Mouse (Mus musculus) right cerebral cortex, postnatal 14 days (tissue): Measurements from ENCODE around the gene Lclat1.

Experiments
- DNase-seq: peaks from one replicate; pipeline ENCODE4 v3.0.0; 2022

The Lclat1 gene

GRCm38 (mm10) chr17:73107158-73108157 lies at the start of gene Lclat1:
Lclat1 (plus strand) TSS chr17:73107985.
- peak; percentile 95 for DNase-seq

DNA sequence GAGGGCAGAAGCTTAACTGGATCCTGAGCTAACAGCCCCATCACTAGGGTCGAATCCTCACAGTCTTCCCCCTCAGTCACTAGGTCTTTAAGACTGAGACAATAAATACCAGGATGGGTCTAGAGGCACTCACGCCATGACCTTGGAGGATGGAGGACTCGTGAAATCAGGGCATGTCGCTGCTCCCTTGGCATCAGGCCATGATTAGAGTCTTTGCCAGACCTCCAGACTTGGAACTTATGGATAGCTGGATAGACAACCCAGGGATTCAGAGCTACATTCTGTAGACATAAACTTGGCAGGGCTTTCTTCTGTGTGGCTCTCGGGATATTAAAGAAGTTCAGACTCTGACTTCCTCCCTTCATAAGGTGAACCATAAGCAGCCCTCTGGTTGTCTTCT lies 49.5 kb upstream of the Lclat1 start:
- DNase-seq, result no peak

GRCm38 (mm10) chr17:73060224-73060896 lies 47.4 kb upstream of the Lclat1 start:
- no peak for DNase-seq

DNA sequence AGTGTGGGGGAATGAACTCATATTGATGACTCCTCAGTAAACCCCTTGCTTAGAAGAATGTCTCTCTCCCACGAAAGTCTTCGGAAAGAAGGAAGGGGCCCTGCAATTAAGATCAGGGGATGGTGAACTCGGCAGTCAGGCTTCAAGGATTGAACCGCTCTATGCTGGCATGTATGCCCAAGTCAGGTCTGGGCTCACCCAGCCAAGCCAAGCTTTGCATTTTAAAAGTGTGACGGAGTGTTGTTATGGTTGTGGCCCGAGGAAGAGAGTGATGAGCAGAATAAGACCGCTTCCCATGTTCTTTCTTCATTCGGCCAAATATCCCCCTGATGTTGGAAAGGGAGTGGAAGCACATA lies 46.9 kb upstream of the Lclat1 start:
- DNase-seq, result no peak

- DNase-seq, result no peak
These were observed 45.1 kb upstream of the Lclat1 start for GRCm38 (mm10) chr17:73062701-73063100.

DNA sequence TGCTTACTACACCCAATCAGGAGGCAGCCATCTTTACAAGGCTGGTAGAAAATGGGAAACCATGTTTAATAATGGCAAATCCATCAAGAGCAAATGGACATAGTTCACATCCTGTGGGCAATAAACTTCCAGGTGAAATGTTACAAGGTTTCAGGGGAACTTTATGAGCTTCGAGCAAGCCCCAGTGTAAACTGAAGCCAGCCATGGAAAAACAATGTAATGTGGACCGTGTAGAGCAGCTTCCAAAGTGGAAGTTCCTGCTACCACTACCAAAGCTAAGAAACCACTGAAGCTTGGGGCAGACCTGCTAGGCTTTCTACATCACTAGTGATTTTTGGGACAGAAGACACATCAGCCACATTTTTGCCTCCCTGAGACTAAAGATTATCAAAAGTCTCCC lies 44.5 kb upstream of the Lclat1 start:
- DNase-seq, result no peak

DNA sequence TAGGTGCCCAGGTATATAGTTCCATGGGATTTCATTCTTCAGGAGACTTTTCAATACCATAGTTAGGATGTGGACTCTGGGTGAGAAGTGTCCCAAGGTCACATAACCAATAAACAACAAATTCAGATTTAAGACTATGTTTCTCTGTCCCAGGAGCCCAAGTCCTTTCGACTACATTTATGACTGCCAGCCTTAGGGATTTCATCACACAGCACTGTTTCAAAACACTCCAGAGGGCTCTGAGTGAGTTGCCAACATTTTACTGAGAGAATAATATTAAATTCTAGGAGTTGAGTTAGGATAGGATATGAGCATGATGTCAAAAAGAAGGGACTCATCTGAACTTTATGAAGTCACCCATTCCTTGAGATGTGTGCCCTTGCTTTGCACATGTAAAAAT lies 44.0 kb upstream of the Lclat1 start:
- DNase-seq, result no peak

- DNase-seq, result no peak
These were observed 41.2 kb upstream of the Lclat1 start for GRCm38 (mm10) chr17:73066387-73067169.

- DNase-seq, result no peak
These were observed 40.4 kb upstream of the Lclat1 start for GRCm38 (mm10) chr17:73067423-73067822.

DNA sequence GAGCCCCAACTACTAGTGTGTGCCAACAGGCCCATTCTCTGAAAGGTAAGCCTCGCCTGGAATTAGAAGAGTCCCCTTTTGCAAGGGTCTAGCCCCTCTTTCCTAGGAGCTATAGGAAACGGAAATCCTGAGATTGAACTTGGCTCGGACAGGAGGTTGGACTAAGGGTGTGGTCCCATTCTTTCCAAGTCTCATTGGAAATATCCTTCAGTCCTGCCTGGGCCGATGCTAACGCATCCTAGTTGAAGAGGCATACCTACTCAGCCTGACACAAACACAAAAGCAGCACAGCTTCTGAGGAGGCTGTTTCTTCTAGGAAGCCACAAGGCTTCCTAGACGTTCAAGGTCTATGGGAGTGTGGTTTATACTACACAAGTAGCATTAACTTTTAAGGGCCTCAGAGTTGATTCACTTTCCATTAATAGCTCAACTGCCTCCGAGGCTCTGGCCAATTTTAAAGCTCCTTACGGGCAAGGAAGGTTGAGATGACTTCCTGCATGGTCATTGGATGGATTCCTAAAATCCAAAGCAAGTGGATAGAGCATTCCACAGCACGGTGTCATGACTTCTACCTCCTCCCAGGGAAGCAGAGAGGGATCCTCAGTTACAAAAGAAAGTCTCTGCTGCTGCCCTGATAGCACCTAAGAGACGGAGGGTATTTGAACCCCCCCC lies 39.3 kb upstream of the Lclat1 start:
- no peak for DNase-seq

DNA sequence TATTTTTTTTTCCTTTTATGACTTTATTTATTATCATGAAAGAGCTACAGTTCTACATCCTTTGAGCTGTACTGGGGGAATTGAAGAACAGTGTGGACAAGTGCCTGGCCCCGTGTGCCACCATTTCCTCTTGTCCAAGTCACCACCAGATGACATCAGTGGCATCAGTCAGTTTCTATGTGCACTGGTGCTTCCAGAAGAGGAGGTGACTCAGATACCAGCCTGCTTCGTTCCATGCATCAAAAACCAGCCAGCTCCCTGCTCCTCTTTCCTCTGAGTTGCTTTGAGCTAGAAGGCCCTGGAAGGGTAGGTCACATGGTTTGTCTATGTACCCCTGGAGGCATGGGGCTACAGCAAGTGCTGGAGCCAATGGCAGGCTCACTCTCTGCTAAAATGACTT lies 37.3 kb upstream of the Lclat1 start:
- no peak for DNase-seq

DNA sequence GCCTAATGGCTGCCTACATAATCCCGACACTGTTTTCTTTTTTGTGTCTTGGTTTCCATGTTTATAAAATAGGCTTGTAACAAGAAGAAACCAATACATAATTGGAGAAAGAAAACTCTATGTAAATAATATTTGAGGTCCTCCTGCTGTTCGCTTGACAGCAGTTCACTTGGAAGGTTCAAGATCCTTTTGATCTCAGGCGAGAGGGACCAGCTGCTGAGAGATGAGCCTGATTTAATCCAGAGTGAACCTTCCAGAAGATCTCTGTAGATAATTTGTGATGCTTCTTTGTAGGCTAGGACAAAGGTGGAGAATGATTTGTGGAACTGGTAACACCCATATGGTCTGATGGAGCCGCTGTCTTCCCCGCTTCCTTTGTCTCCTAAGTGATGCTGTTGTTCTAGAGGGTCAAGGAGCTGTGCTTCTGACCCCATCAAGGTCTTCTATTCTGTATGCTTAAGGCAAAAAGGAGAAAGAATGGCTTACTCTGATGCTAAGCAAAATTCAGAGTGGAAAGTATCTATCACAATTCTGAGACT lies 36.0 kb upstream of the Lclat1 start:
- DNase-seq, result no peak

DNA sequence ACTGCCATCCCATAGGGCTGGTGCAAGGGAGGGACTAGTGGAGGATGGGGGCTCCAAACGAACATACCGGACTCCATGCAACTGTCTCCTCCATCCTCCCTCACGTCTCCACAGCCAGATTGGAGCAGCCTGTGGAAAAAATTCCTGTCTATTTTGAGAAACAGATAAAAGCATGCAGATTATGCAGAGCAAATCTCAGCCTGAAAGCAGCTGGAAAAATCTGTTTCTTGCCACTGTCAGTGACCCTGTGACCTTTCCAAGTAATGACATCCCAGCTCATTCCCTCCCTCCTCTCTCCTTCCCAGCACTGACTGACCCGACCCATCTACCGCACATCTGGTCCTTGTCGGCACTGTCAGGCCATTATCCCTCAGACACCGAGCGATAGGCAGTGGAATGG lies 35.5 kb upstream of the Lclat1 start:
- DNase-seq, result no peak

DNA sequence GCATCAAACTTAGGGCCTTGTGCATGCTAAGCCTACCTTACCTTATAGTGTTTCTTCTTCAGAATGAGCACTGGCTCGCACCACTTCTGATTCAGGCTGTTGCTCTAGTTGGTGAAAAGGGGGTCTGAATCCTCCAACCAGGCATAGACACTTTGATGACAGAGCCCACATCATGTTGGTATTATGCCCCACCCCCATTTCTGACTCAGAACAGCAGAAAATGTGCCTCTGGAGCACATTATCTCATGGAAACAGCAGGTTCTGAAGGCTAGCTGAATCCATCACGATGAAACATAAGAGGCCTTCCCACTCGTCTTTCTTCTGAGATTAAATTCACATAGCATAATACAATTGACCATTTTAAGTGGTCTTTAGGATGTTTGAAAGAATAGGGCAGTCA lies 33.2 kb upstream of the Lclat1 start:
- DNase-seq, result no peak

GRCm38 (mm10) chr17:73075238-73075890 lies 32.4 kb upstream of the Lclat1 start:
- DNase-seq, result no peak

DNA sequence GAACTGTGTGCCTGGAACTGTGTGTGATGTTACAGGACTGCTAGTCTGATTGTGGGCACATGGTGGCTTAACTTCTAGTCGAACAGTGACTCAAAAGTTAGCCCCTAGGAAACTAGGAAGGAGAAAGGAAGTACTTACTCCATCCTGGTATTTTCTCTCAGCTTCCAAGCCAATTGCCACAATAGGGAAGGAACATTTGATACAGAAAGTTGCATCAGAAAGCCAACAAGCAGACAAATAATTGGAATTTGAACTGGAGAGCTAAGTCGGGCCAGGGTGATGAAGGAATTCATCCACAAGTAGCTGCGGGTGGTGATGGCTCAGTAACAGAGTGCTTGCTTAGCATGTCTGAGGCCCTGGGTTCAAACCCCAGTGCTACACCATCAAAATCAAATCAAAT lies 30.1 kb upstream of the Lclat1 start:
- no peak for DNase-seq

DNA sequence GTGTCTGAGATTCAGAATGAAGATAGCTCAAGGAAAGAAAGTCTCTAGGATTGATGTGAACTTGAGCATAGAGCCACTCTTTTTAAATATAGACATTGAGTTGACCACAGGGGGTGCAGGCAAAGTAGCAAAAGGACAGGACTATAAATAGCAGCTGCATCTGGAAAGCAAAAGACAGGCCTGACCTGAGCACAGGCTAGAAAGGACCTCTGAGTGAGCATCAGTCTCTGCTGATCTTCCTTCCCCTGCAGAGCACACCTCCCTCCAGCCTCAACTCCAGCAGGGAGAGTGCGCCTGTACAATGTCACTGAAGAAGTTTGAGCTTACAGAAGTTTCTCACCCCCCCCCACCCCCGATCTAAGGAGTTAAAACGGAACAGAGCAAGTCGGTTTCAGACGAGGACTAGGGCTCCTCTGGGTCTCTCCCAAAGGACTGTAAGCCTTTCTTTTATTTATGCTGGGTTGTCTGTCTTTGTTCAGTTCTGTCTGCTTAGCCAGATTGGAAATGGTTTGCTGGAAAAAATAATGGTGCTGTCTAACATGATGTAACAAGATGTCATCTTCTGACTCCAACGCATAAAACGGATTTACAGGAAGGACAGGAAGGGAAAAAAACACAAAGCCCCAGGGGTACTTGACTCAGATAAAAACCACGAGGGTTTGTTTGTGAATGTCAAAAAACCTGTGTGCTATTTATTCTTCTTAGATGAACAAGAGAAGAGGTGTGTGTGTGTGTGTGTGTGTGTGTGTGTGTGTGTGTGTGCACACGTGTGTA lies 26.2 kb upstream of the Lclat1 start:
- DNase-seq, result no peak

DNA sequence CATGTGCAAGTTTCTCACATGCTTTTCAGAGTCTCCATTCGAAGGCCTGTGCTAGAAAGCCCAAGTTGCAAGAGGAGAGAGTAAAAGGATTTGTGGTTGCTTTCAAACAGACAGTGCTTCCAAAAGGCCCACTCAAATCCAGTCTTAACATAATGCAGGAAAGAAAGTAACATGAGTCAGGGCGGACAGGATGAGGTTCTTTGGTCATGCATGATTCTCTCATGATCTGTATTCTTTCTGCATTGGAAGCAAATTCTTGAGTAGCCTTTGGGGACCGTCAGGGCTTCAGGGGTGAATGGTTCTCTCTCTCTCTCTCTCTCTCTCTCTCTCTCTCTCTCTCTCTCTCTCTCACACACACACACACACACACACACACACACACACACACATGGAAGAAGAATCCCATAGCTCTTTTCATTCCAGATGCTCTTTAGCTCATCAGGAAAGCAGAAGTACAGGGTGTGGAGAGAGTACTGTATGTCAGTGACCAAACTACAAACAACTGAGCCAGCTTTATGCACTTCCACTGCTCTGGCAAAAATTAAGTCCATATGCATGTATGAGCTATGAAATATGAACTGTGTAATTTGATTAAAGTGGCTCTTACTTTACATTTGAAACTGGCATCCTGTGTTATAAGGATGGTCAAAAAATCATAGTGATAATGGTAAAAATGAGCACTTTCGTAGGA lies 25.1 kb upstream of the Lclat1 start:
- DNase-seq, result no peak

- DNase-seq, result no peak
These were observed 20.5 kb upstream of the Lclat1 start for GRCm38 (mm10) chr17:73087045-73087910.

GRCm38 (mm10) chr17:73091368-73091767 lies 16.4 kb upstream of the Lclat1 start:
- no peak for DNase-seq
